In the genomic region with DNA sequence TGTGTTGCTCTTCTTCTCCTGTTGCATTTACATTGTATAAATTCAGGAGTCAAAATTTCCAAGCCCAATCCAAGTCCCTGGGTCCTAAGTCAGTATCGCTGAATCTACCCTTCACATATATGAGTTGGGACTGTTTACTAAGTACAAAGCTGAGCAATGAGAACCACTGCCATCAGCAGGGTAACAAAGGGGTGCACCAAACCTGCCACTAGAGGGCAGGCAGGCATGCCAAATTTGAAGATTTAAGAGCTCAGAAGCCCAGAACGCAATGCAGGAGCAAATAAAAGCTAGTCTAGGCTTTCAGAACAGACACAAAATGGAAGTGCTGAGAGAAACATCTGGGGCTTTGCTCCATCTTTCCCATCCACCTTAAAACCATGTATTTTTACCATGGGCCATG, we compare ENCODE assay signal across 10 mouse cellular contexts.
DNase-seq lines count a peak whose midpoint lies in the region; ATAC-seq and TF ChIP-seq lines count a peak whose summit lies in the region.
"Had no signal": no experiment of that assay in that cellular context is flagged by ENCODE, and none has a peak within 500 bp of the region (broad histone marks: within the 10 kb centered on the region; RNA-seq: fewer than 3 reads in every experiment).

No protein-coding gene starts in this region.

- H3K4me1 ChIP-seq in liver, embryonic 12.5 days, result no peaks in the 10 kb centered on the region
- no peaks in the 10 kb centered on the region for H3K4me1 ChIP-seq in midbrain, embryonic 16.5 days (ENCODE audit: control insufficient read depth, insufficient read depth, low read length)
- H3K4me1 ChIP-seq: embryonic facial prominence, embryonic 13.5 days; limb, embryonic 13.5 days had no signal

- H3K27me3 ChIP-seq in liver, embryonic 12.5 days (replicated peaks), result peaks cover 10% of the 10 kb centered on the region
- peaks cover 20% of the 10 kb centered on the region for H3K27me3 ChIP-seq in Patski
- H3K27me3 ChIP-seq in midbrain, embryonic 16.5 days (ENCODE audit: control insufficient read depth, insufficient read depth, low read depth, low read length), result peaks cover 6% of the 10 kb centered on the region

- H3K4me3 ChIP-seq in liver, embryonic 12.5 days, result no peak overlapping the region
- H3K4me3 ChIP-seq in left cerebral cortex, adult 2 months, result no peak overlapping the region
- no peak overlapping the region for H3K4me3 ChIP-seq in midbrain, embryonic 16.5 days (ENCODE audit: low read depth, low read length)
- H3K4me3 ChIP-seq: embryonic facial prominence, embryonic 13.5 days; limb, embryonic 13.5 days had no signal

- H3K36me3 ChIP-seq in liver, embryonic 12.5 days, result no peaks in the 10 kb centered on the region
- H3K36me3 ChIP-seq in midbrain, embryonic 16.5 days (ENCODE audit: control insufficient read depth, insufficient read depth, low read length), result no peaks in the 10 kb centered on the region
- H3K36me3 ChIP-seq: embryonic facial prominence, embryonic 13.5 days; limb, embryonic 13.5 days had no signal

- no peak overlapping the region for H3K9ac ChIP-seq in liver, embryonic 12.5 days
- H3K9ac ChIP-seq in midbrain, embryonic 16.5 days (ENCODE audit: low read depth, low read length), result no peak overlapping the region
- H3K9ac ChIP-seq: embryonic facial prominence, embryonic 13.5 days; limb, embryonic 13.5 days had no signal

- whole genome bisulfite sequencing in liver, embryonic 12.5 days (ENCODE audit: insufficient replicate concordance), result 23% methylated on average over 2 of the region's 2 CpGs
- 36% methylated on average over 2 of the region's 2 CpGs for WGBS in midbrain, embryonic 16.5 days

- H3K27ac ChIP-seq in liver, embryonic 12.5 days, result no peak overlapping the region
- no peak overlapping the region; the same call in 1 of the 2 replicates for H3K27ac ChIP-seq in left cerebral cortex, adult 2 months
- no peak overlapping the region for H3K27ac ChIP-seq in midbrain, embryonic 16.5 days (ENCODE audit: low read length)
- H3K27ac ChIP-seq: embryonic facial prominence, embryonic 13.5 days; limb, embryonic 13.5 days had no signal

- H3K4me2 ChIP-seq in liver, embryonic 12.5 days, result no peak overlapping the region
- H3K4me2 ChIP-seq in midbrain, embryonic 16.5 days (ENCODE audit: low read length), result no peak overlapping the region
- H3K4me2 ChIP-seq: embryonic facial prominence, embryonic 13.5 days; limb, embryonic 13.5 days had no signal

- intact Hi-C loops in left cerebral cortex, adult 2 months (cut with DNase I), result loop anchor here (2.0 to 5.0 kb wide), 4 partner anchors 30 to 235 kb away; a partner anchor contains a TSS

- POLR2A ChIA-PET in Patski (lab: Charles Lee), result no interaction called here

- CTCF ChIA-PET in Patski (lab: Charles Lee), result interaction anchor here (0.6 to 2.1 kb wide), 7 partner anchors 8 to 190 kb away, joined by 3 to 7 read pairs (median 3); no protein-coding TSS in a partner anchor

- in situ Hi-C loops in Patski (cut with MboI; ENCODE audit: low pct_unique_long_range_greater_than_20kb), result no loop called here

- DNase-seq in liver (peak; percentile 40), Patski (ENCODE audit: low read depth, low spot score) (no peak)
- DNase-seq in cerebellum, adult 8-10 months, result peak; percentile 63
- peak; percentile 33 to 44 for DNase-seq in left cerebral cortex, adult 2 months (ENCODE audit: extremely low spot score in 1 of 2, low spot score in 2 of 2)
- DNase-seq in natural killer cell, adult 2 months (ENCODE audit: low spot score in 2 of 2), result no peak

- TF ChIP-seq CTCF in Patski (IDR thresholded peaks at IDR 0.05), result peak; percentile 80
- peak; percentile 72 for TF ChIP-seq CTCF in left cerebral cortex, adult 2 months (IDR thresholded peaks at IDR 0.05)

- no peak for ATAC-seq in liver, embryonic 12.5 days
- peak; percentile 47 for ATAC-seq in Patski
- peak; percentile 50; the same call in 1 of the 2 replicates for ATAC-seq in granulocyte monocyte progenitor cell, adult 5-6 weeks (replicated peaks; ENCODE audit: poor library complexity, severe bottlenecking)
- ATAC-seq in midbrain, embryonic 16.5 days, result peak; percentile 64; the same call in 1 of the 2 replicates

- no peaks in the 10 kb centered on the region for H3K9me3 ChIP-seq in liver, embryonic 12.5 days (replicated peaks)
- no peaks in the 10 kb centered on the region for H3K9me3 ChIP-seq in midbrain, embryonic 16.5 days (replicated peaks; ENCODE audit: control insufficient read depth, low read length, poor library complexity, severe bottlenecking)
- H3K9me3 ChIP-seq: embryonic facial prominence, embryonic 13.5 days; limb, embryonic 13.5 days had no signal

Comparison
In these comparisons a context has a peak if more than half of its experiments do, and no peak if none do; other contexts are left out.
1. DNase-seq: peak in liver (single experiment), cerebellum, adult 8-10 months (single experiment) and left cerebral cortex, adult 2 months (2 of 2); none in Patski (single experiment) and natural killer cell, adult 2 months (0 of 2).